Mouse (Mus musculus) left cerebral cortex, adult 18-20 months (tissue): ENCODE results near the gene Mki67. TPM values are rescaled to one million over a fixed set of nuclear protein-coding genes. Genes with fewer than 3 reads are reported as not detected.
"Not testable (repeated sequence)": the region's sequence is repeated elsewhere in the genome, so short reads cannot be mapped to it uniquely, and the experiment has no call there.

Source experiments
- DNase-seq, 2 experiments: peaks; one replicate each; pipeline ENCODE4 v3.0.0; 2021 to 2022; ENCODE audit warnings: low spot score in 2 of 2, mixed read lengths in 1 of 2
- total RNA-seq, 2 experiments: library from RNA; stranded (reverse); gene quantifications; 2 replicates each; pipeline ENCODE4 v1.2.3; 2021

Mki67 gene
- total RNA-seq, 2 experiments from 2014 or later: 0.12 to 0.30 TPM

GRCm38 (mm10) chr7:135716968-135717557, 902 bp upstream of the Mki67 start:
- DNase-seq: no peak

GRCm38 (mm10) chr7:135716445-135716877, 300 bp upstream of the Mki67 start:
- DNase-seq: peak; percentile 64 to 80

GRCm38 (mm10) chr7:135715166-135715565, 995 bp downstream of the Mki67 start:
- DNase-seq: no peak

GRCm38 (mm10) chr7:135713326-135713725, 2.8 kb downstream of the Mki67 start:
- no peak for DNase-seq

GRCm38 (mm10) chr7:135712534-135712933, 3.6 kb downstream of the Mki67 start:
- DNase-seq: no peak

- no peak for DNase-seq
Observed at GRCm38 (mm10) chr7:135710702-135711101, 5.5 kb downstream of the Mki67 start.

GRCm38 (mm10) chr7:135705753-135706152, 10.4 kb downstream of the Mki67 start:
- DNase-seq: no peak

GRCm38 (mm10) chr7:135705083-135705482, 11.1 kb downstream of the Mki67 start:
- DNase-seq: no peak

GRCm38 (mm10) chr7:135704251-135704650, 11.9 kb downstream of the Mki67 start:
- no peak for DNase-seq

GRCm38 (mm10) chr7:135703600-135704148, 12.5 kb downstream of the Mki67 start:
- DNase-seq: no peak

GRCm38 (mm10) chr7:135699351-135699750, 16.8 kb downstream of the Mki67 start:
- DNase-seq: not testable (repeated sequence)

- no peak for DNase-seq
Observed at GRCm38 (mm10) chr7:135698362-135698761, 17.8 kb downstream of the Mki67 start.

GRCm38 (mm10) chr7:135697021-135697740, 19.0 kb downstream of the Mki67 start:
- DNase-seq: not testable (repeated sequence)

GRCm38 (mm10) chr7:135696127-135696526, 20.0 kb downstream of the Mki67 start:
- no peak for DNase-seq

- DNase-seq: no peak
Observed at GRCm38 (mm10) chr7:135694796-135695195, 21.4 kb downstream of the Mki67 start.

- DNase-seq: no peak
Observed at GRCm38 (mm10) chr7:135694130-135694529, 22.0 kb downstream of the Mki67 start.

- DNase-seq: no peak
Observed at GRCm38 (mm10) chr7:135691941-135692340, 24.2 kb downstream of the Mki67 start.

- DNase-seq: no peak
Observed at GRCm38 (mm10) chr7:135689396-135689795, 26.8 kb downstream of the Mki67 start.

- DNase-seq: no peak
Observed at GRCm38 (mm10) chr7:135684938-135685337, 31.2 kb downstream of the Mki67 start.

GRCm38 (mm10) chr7:135684098-135684497, 32.1 kb downstream of the Mki67 start:
- not testable (repeated sequence) for DNase-seq

- DNase-seq: peak in 1 of 2 experiments; percentile 36
Observed at GRCm38 (mm10) chr7:135680334-135680733, 35.8 kb downstream of the Mki67 start.

- no peak for DNase-seq
Observed at GRCm38 (mm10) chr7:135676722-135677121, 39.4 kb downstream of the Mki67 start.
